ENCODE assay signal across 8 mouse cellular contexts in genomic region chr1:53312989-53313967, GRCm38 (mm10). TPM values are rescaled to one million over a fixed set of nuclear protein-coding genes. Genes with fewer than 3 reads are reported as not detected.
DNase-seq lines count a peak whose midpoint lies in the region; ATAC-seq and TF ChIP-seq lines count a peak whose summit lies in the region.

Osgepl1 (plus strand) TSS chr1:53313624.

- H3K36me3 ChIP-seq in ES-Bruce4 (ENCODE audit: control insufficient read depth, insufficient read depth, low read length, poor library complexity, severe bottlenecking) = no peaks in the 10 kb centered on the region; the same call in none of the 2 replicates
- peaks cover 32% of the 10 kb centered on the region for H3K36me3 ChIP-seq in forebrain, embryonic 13.5 days (ENCODE audit: poor library complexity, severe bottlenecking)
- peaks cover 7% of the 10 kb centered on the region; the same call in 1 of the 2 replicates for H3K36me3 ChIP-seq in liver, postnatal 0 days (replicated peaks; ENCODE audit: insufficient read depth, low read length)
- peaks cover 2% of the 10 kb centered on the region for H3K36me3 ChIP-seq in neural tube, embryonic 14.5 days (ENCODE audit: control insufficient read depth, insufficient read depth, low read length)

- DNase-seq in heart, postnatal 10 days = peak; percentile 89 to 90
- DNase-seq in large intestine, adult 2 months (ENCODE audit: low read depth, low spot score) = peak; percentile 67
- DNase-seq in liver, postnatal 0 days = peak; percentile 88
- peak; percentile 90 for DNase-seq in testis, postnatal 10 days (ENCODE audit: low spot score)

- peak within 1 kb of the TSS; percentile 66 for H3K4me2 ChIP-seq in forebrain, embryonic 13.5 days
- peak within 1 kb of the TSS; percentile 68 for H3K4me2 ChIP-seq in liver, postnatal 0 days (ENCODE audit: low read depth, low read length)
- H3K4me2 ChIP-seq in neural tube, embryonic 14.5 days (ENCODE audit: low read depth, low read length) = peak within 1 kb of the TSS; percentile 46

- no peak for TF ChIP-seq EP300 in ES-Bruce4 (IDR thresholded peaks at IDR 0.05; ENCODE audit: insufficient read depth, low read depth, low read length)
- TF ChIP-seq EP300 in liver, postnatal 0 days (IDR thresholded peaks at IDR 0.05; ENCODE audit: low read depth) = no peak; the same call in 1 of the 2 replicates

- H3K9ac ChIP-seq in ES-Bruce4 (ENCODE audit: low read depth, poor library complexity, severe bottlenecking) = peak within 1 kb of the TSS; percentile 89
- H3K9ac ChIP-seq in forebrain, embryonic 13.5 days = peak within 1 kb of the TSS; percentile 82
- peak within 1 kb of the TSS; percentile 77 for H3K9ac ChIP-seq in liver, postnatal 0 days (replicated peaks)
- H3K9ac ChIP-seq in neural tube, embryonic 14.5 days (replicated peaks; ENCODE audit: low read depth, low read length) = peak within 1 kb of the TSS; percentile 62

- no peaks in the 10 kb centered on the region for H3K27me3 ChIP-seq in ES-Bruce4 (ENCODE audit: control insufficient read depth, insufficient read depth, low read length, poor library complexity, severe bottlenecking)
- no peaks in the 10 kb centered on the region for H3K27me3 ChIP-seq in forebrain, embryonic 13.5 days
- no peaks in the 10 kb centered on the region for H3K27me3 ChIP-seq in liver, postnatal 0 days (ENCODE audit: insufficient read depth, low read length)
- H3K27me3 ChIP-seq in neural tube, embryonic 14.5 days (ENCODE audit: control insufficient read depth, insufficient read depth, low read length) = no peaks in the 10 kb centered on the region

- ATAC-seq in cerebellum, adult (ENCODE audit: insufficient number of reproducible peaks, low FRiP score, low TSS enrichment) = peak; percentile 92
- peak; percentile 99 for ATAC-seq in forebrain, embryonic 13.5 days
- peak; percentile 97 for ATAC-seq in liver, postnatal 0 days
- ATAC-seq in neural tube, embryonic 14.5 days (ENCODE audit: low read depth) = peak; percentile 99

- no peak for TF ChIP-seq POLR2A in ES-Bruce4 (IDR thresholded peaks at IDR 0.05; ENCODE audit: insufficient read depth, low read length)

- H3K4me3 ChIP-seq in ES-Bruce4 (ENCODE audit: low read depth, low read length) = peak within 1 kb of the TSS; percentile 99
- peak within 1 kb of the TSS; percentile 67 for H3K4me3 ChIP-seq in forebrain, embryonic 13.5 days
- H3K4me3 ChIP-seq in liver, postnatal 0 days (ENCODE audit: low read depth, low read length) = peak within 1 kb of the TSS; percentile 68
- peak within 1 kb of the TSS; percentile 45 for H3K4me3 ChIP-seq in neural tube, embryonic 14.5 days (ENCODE audit: low read depth, low read length)

- H3K27ac ChIP-seq in ES-Bruce4 (ENCODE audit: insufficient read depth, low read length) = peak within 1 kb of the TSS; percentile 53; the same call in 1 of the 2 replicates
- H3K27ac ChIP-seq in forebrain, embryonic 13.5 days = peak within 1 kb of the TSS; percentile 77
- peak within 1 kb of the TSS; percentile 73 for H3K27ac ChIP-seq in liver, postnatal 0 days (ENCODE audit: low read depth)
- H3K27ac ChIP-seq in neural tube, embryonic 14.5 days (ENCODE audit: low read depth, low read length) = peak within 1 kb of the TSS; percentile 82

- no peaks in the 10 kb centered on the region for H3K4me1 ChIP-seq in ES-Bruce4 (ENCODE audit: control insufficient read depth, insufficient read depth, low read length)
- peaks cover 16% of the 10 kb centered on the region for H3K4me1 ChIP-seq in forebrain, embryonic 13.5 days
- no peaks in the 10 kb centered on the region for H3K4me1 ChIP-seq in liver, postnatal 0 days (ENCODE audit: insufficient read depth)
- H3K4me1 ChIP-seq in neural tube, embryonic 14.5 days (ENCODE audit: control insufficient read depth, insufficient read depth, low read length) = 0 out of 2 replicates have a peak, but pooled peaks cover 4% of the 10 kb centered on the region

- H3K9me3 ChIP-seq in ES-Bruce4 (replicated peaks; ENCODE audit: control insufficient read depth, insufficient read depth, low read length, poor library complexity, severe bottlenecking) = no peaks in the 10 kb centered on the region
- H3K9me3 ChIP-seq in forebrain, embryonic 13.5 days (replicated peaks) = no peaks in the 10 kb centered on the region
- H3K9me3 ChIP-seq in liver, postnatal 0 days (ENCODE audit: low read length) = no peaks in the 10 kb centered on the region
- no peaks in the 10 kb centered on the region for H3K9me3 ChIP-seq in neural tube, embryonic 14.5 days (ENCODE audit: control insufficient read depth, low read length)

- intact Hi-C loops in heart, postnatal 10 days (cut with DNase I) = loop anchor here (1.0 kb wide), 2 partner anchors 16 to 39 kb away; partner anchors contain the start of genes Asdurf, Asnsd1, Gm28551 and Gm28778

- no peak for TF ChIP-seq CTCF in ES-Bruce4 (IDR thresholded peaks at IDR 0.05; ENCODE audit: low read depth, low read length)
- TF ChIP-seq CTCF in liver, postnatal 0 days (IDR thresholded peaks at IDR 0.05; ENCODE audit: low read depth) = peak; percentile 46

- WGBS in forebrain, embryonic 13.5 days = 3% methylated on average over 27 of the region's 27 CpGs
- 1% methylated on average over 27 of the region's 27 CpGs for WGBS in large intestine, adult 2 months
- WGBS in liver, postnatal 0 days (ENCODE audit: insufficient replicate concordance) = 2% methylated on average over 27 of the region's 27 CpGs
- WGBS in neural tube, embryonic 14.5 days = 2% methylated on average over 27 of the region's 27 CpGs

RNA-seq across cellular contexts. Expression of gene Osgepl1, which starts in this region (rescaled TPM):
- polyA plus RNA-seq in ES-Bruce4 (2011; ENCODE audit: insufficient read depth, insufficient read length, low read depth, missing spikeins) = 24.5 and 26.1 TPM in 2 replicates
- polyA plus RNA-seq in forebrain, embryonic 13.5 days (2015; fragmentation: Nextera tagmentation; extraction: Ambion mirVana) = 28.4 and 28.8 TPM in 2 replicates
- 10 to 100 TPM; 29.5 to 34.4 TPM for total RNA-seq in heart, postnatal 10 days (2021)
- polyA plus RNA-seq in large intestine, adult 2 months (2012; rRNA removed) = 3.7 and 4.6 TPM in 2 replicates
- polyA plus RNA-seq in liver, postnatal 0 days (2015; fragmentation: Nextera tagmentation; extraction: Ambion mirVana) = 16.8 and 16.9 TPM in 2 replicates
- polyA plus RNA-seq in neural tube, embryonic 14.5 days (2014; fragmentation: Nextera tagmentation; extraction: Ambion mirVana) = 23.5 and 25.9 TPM in 2 replicates

Comparison
In these comparisons a context has a peak if more than half of its experiments do, and no peak if none do; other contexts are left out.
1. Peak in every context shown above with its lines: DNase-seq, ATAC-seq, H3K4me3 ChIP-seq and H3K27ac ChIP-seq.
2. H3K4me3 ChIP-seq: peak in every context shown above with its lines; median percentile 99 in ES-Bruce4; 68 in liver, postnatal 0 days; 67 in forebrain, embryonic 13.5 days; 45 in neural tube, embryonic 14.5 days.